8 mouse cellular contexts compared by ENCODE assay signal in genomic region chr2:155473570-155474088, GRCm38 (mm10). TPM values are rescaled to one million over a fixed set of nuclear protein-coding genes. Genes with fewer than 3 reads are reported as not detected.
DNase-seq lines count a peak whose midpoint lies in the region; ATAC-seq and TF ChIP-seq lines count a peak whose summit lies in the region.

TSS of gene Ncoa6 (minus strand) at chr2:155473894.

- H3K9ac ChIP-seq in hindbrain, embryonic 14.5 days: peak within 1 kb of the TSS; percentile 89

- peak; percentile 54 for DNase-seq in T-cell, adult 2 months (ENCODE audit: low spot score)
- DNase-seq in cerebellum, postnatal 10 days: peak; percentile 91 to 93
- peak; percentile 46 to 49 for DNase-seq in frontal cortex, postnatal 36 days (ENCODE audit: low spot score in 2 of 2)
- DNase-seq in hindbrain, embryonic 14.5 days (ENCODE audit: low spot score): peak; percentile 85
- DNase-seq in left cerebral cortex, adult 2 months (ENCODE audit: extremely low spot score in 1 of 2, low spot score in 2 of 2): peak; percentile 63 to 71
- peak; percentile 59 to 60 for DNase-seq in right cerebral cortex, adult 2 months (ENCODE audit: low spot score in 2 of 2)
- DNase-seq in urinary bladder, postnatal 36 days (ENCODE audit: low spot score in 2 of 2): peak; percentile 37 to 57

- H3K9me3 ChIP-seq in hindbrain, embryonic 14.5 days (ENCODE audit: control insufficient read depth, low read length): no peaks in the 10 kb centered on the region

- peak within 1 kb of the TSS; percentile 76 for H3K4me2 ChIP-seq in hindbrain, embryonic 14.5 days (replicated peaks)

- no peaks in the 10 kb centered on the region for H3K36me3 ChIP-seq in hindbrain, embryonic 14.5 days (replicated peaks; ENCODE audit: control insufficient read depth, insufficient read depth)

- peak within 1 kb of the TSS; percentile 88 for H3K27ac ChIP-seq in hindbrain, embryonic 14.5 days
- H3K27ac ChIP-seq in left cerebral cortex, adult 2 months: peak within 1 kb of the TSS; percentile 92

- intact Hi-C loops in left cerebral cortex, adult 2 months (cut with DNase I): no loop called here

- H3K4me3 ChIP-seq in hindbrain, embryonic 14.5 days (replicated peaks; ENCODE audit: low read length): peak within 1 kb of the TSS; percentile 80
- peak within 1 kb of the TSS; percentile 71 for H3K4me3 ChIP-seq in left cerebral cortex, adult 2 months

- H3K4me1 ChIP-seq in hindbrain, embryonic 14.5 days (replicated peaks; ENCODE audit: control insufficient read depth, insufficient read depth, low read length): peaks cover 31% of the 10 kb centered on the region

- WGBS in hindbrain, embryonic 14.5 days: 1% methylated on average over 42 of the region's 72 CpGs

- ATAC-seq in hindbrain, embryonic 14.5 days (ENCODE audit: low FRiP score): peak; percentile 86
- peak; percentile 84 for ATAC-seq in megakaryocyte, adult 5-6 weeks (ENCODE audit: poor library complexity, severe bottlenecking)

- no peaks in the 10 kb centered on the region for H3K27me3 ChIP-seq in hindbrain, embryonic 14.5 days (ENCODE audit: control insufficient read depth, insufficient read depth, low read length)

- no peak for TF ChIP-seq CTCF in left cerebral cortex, adult 2 months (IDR thresholded peaks at IDR 0.05)

RNA-seq across cellular contexts. Expression of gene Ncoa6, which starts in this region (rescaled TPM):
- polyA plus RNA-seq in hindbrain, embryonic 14.5 days (2014; fragmentation: Nextera tagmentation; extraction: Ambion mirVana): 32.0 and 33.0 TPM in 2 replicates
- total RNA-seq in left cerebral cortex, adult 2 months (2021): 10 to 100 TPM; 63.2 to 68.7 TPM
- total RNA-seq in megakaryocyte, adult 5-6 weeks (2015): 65.1 and 71.0 TPM in 2 replicates
- total RNA-seq in megakaryocyte, adult 5-6 weeks (2017): 16.7 and 24.8 TPM in 2 replicates

Comparison
In these comparisons a context has a peak if more than half of its experiments do, and no peak if none do; other contexts are left out.
1. Peak in every context shown above with its lines: DNase-seq, ATAC-seq, H3K4me3 ChIP-seq and H3K27ac ChIP-seq.